Mouse (Mus musculus) myocyte (in vitro differentiated cells): ENCODE results near the gene Aup1.

Experiments used
- MYOG ChIP-seq, 3 experiments: IDR thresholded peaks; one replicate each; pipeline ENCODE4 v1.6.1; 2011; ENCODE audit warnings: control low read depth in 2 of 3, low read depth in 2 of 3, mild to moderate bottlenecking in 2 of 3; ENCODE audit not compliant: insufficient read length in 2 of 3, control insufficient read depth in 1 of 3, insufficient read depth in 1 of 3
- POLR2A ChIP-seq: IDR thresholded peaks from one replicate; pipeline ENCODE4 v1.6.1; 2011; ENCODE audit warnings: low read depth, mild to moderate bottlenecking, control low read depth, moderate library complexity; ENCODE audit not compliant: insufficient read length
- SRF ChIP-seq: IDR thresholded peaks from one replicate; pipeline ENCODE4 v1.6.1; 2011; ENCODE audit warnings: low read depth; ENCODE audit not compliant: control insufficient read depth, insufficient read length
- USF1 ChIP-seq: IDR thresholded peaks from one replicate; pipeline ENCODE4 v1.6.1; 2011; ENCODE audit warnings: low read depth, mild to moderate bottlenecking, control low read depth, moderate library complexity

- TF ChIP-seq POLR2A (peak; percentile 22), SRF (no peak), MYOG (IDR thresholded peaks at IDR 0.05; ENCODE audit: control insufficient read depth in 1 of 3, insufficient read depth in 1 of 3, insufficient read length in 2 of 3, low read depth in 2 of 3) (no peak), USF1 (no peak)
Observed at GRCm38 (mm10) chr6:83058725-83059124, 4.4 kb downstream of the Aup1 start.
